Mouse (Mus musculus) thymus, adult 2 months (tissue): ENCODE results near the gene Efhd1.

ENCODE experiments used
- CTCF ChIP-seq: fragments of 200-500 bp; IDR thresholded peaks from 2 replicates; pipeline ENCODE4 v1.5.1; 2012; ENCODE audit warnings: mild to moderate bottlenecking, control low read depth, low read length, moderate library complexity, borderline replicate concordance; ENCODE audit not compliant: control insufficient read depth, poor library complexity, insufficient read depth; ENCODE audit errors: extremely low read depth
- POLR2A ChIP-seq: fragments of 200-500 bp; IDR thresholded peaks from 2 replicates; pipeline ENCODE4 v1.6.1; 2012; ENCODE audit warnings: mild to moderate bottlenecking, low read length, control low read depth, moderate library complexity; ENCODE audit not compliant: control insufficient read depth, poor library complexity, insufficient read depth; ENCODE audit errors: extremely low read depth

DNA sequence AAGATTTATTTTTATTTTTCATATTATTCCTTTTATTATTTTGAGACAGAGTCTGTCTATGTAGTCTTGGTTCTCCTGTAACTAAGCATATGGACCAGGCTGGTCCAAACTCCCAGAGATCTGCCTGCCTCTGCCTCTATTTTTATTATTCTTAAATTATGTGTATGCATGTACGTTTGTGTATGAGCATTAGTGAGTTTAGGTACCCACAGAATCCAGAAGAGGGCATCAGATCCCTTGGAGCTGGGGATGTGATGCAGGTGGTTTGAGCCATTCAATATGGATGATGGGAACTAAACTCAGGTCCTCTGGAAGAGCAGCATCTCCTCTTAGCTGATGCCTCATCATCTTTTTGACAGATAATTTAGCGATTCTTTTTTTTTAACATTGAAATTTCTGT lies 51.3 kb downstream of the Efhd1 start:
- TF ChIP-seq POLR2A: no peak
- no peak for TF ChIP-seq CTCF
